Mouse (Mus musculus): Measurements from ENCODE around the gene Atp8a1.

DNA sequence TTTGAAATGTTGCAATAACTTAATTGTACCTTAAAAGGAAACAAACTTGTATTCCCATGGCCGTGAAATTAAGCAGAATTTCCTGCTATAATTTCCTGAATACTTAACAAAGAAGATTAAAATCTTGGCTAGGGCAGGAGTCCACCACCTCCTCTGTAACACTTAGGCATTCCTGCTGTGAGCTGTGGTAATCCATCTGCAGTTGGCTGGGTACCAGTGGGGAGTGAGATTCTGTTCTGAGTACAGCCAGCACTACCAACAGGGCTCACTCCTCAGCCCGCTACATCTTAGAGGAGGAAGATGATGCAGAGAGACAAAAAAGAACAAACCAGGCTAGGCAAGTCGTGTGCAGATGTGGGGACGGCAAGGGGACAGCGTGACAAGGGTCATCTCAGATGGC, 192.7 kb downstream of the Atp8a1 start:
- TF ChIP-seq CTCF (IDR thresholded peaks at IDR 0.05; ENCODE audit: low read depth), result no peak
- no peak for TF ChIP-seq EP300 (optimal IDR thresholded peaks at IDR 0.05)
